Mouse (Mus musculus) lung, postnatal 0 days (tissue): ENCODE measurements around the gene Cpne4. TPM values are rescaled to one million over a fixed set of nuclear protein-coding genes. Genes with fewer than 3 reads are reported as not detected.

ENCODE experiments used
- ATAC-seq: fragments of 200-750 bp; cut with Nextera tagmentation; 2 replicates; pipeline ENCODE4 v1.8.0; 2017; ENCODE audit warnings: moderate library complexity
- DNase-seq: peaks from one replicate; pipeline ENCODE4 v3.0.0-alpha.2; 2016; ENCODE audit warnings: low spot score
- H3K27ac ChIP-seq: fragments of 300-500 bp; sonication (generic); 2 replicates; pipeline ENCODE4 v1.5.1; 2014; ENCODE audit warnings: antibody characterized with exemption, mild to moderate bottlenecking, low read length, mixed read lengths
- H3K27me3 ChIP-seq: fragments of 300-500 bp; sonication (generic); replicated peaks from 2 replicates; pipeline ENCODE4 v1.6.1; 2014; ENCODE audit warnings: low read length, mixed read lengths; ENCODE audit not compliant: insufficient read depth
- H3K36me3 ChIP-seq: fragments of 300-500 bp; sonication (generic); 2 replicates; pipeline ENCODE4 v1.6.1; 2014; ENCODE audit warnings: low read length, mixed read lengths; ENCODE audit not compliant: insufficient read depth
- H3K4me1 ChIP-seq: fragments of 300-500 bp; sonication (generic); 2 replicates; pipeline ENCODE4 v1.6.1; 2014; ENCODE audit warnings: antibody characterized with exemption, low read depth, low read length, mixed read lengths; ENCODE audit not compliant: insufficient read depth
- H3K4me2 ChIP-seq: fragments of 300-500 bp; sonication (generic); replicated peaks from 2 replicates; pipeline ENCODE4 v1.6.1; 2014; ENCODE audit warnings: low read depth, mild to moderate bottlenecking, low read length, moderate library complexity, mixed read lengths
- H3K4me3 ChIP-seq: fragments of 300-500 bp; sonication (generic); 2 replicates; pipeline ENCODE4 v1.5.1; 2014; ENCODE audit warnings: low read depth, low read length
- H3K9ac ChIP-seq: fragments of 300-500 bp; sonication (generic); replicated peaks from 2 replicates; pipeline ENCODE4 v1.6.1; 2014; ENCODE audit warnings: low read depth, mild to moderate bottlenecking
- H3K9me3 ChIP-seq: fragments of 300-500 bp; sonication (generic); 2 replicates; pipeline ENCODE4 v1.6.1; 2016; ENCODE audit warnings: low read length, mixed read lengths
- CTCF ChIP-seq: IDR thresholded peaks from 2 replicates; pipeline ENCODE4 v1.5.1; 2016; ENCODE audit warnings: antibody characterized with exemption, mild to moderate bottlenecking
- EP300 ChIP-seq: IDR thresholded peaks from 2 replicates; pipeline ENCODE4 v1.6.1; 2016; ENCODE audit warnings: antibody characterized with exemption, mild to moderate bottlenecking, control low read depth
- WGBS: fragments of 180-500 bp; shearing (Covaris S2); extraction: QIAGEN DNeasy Blood & Tissue Kit; methylation state at CpG from one replicate; pipeline ENCODE4 v1.1.7; 2014; 5-methylcytosine and 5-hydroxymethylcytosine counted together
- polyA plus RNA-seq: library from polyadenylated mRNA; unstranded; fragments of >200 nt; fragmentation: Nextera tagmentation; extraction: Ambion mirVana; gene quantifications from 2 replicates; pipeline ENCODE4 v1.2.1, GENCODE M21; 2015

Gene Cpne4
- polyA plus RNA-seq, 1 experiment from 2014 or later = 0.16 TPM

- Histone ChIP-seq H3K9me3 (no peaks in the 10 kb centered on the region), H3K4me1 (no peaks in the 10 kb centered on the region), H3K27me3 (no peaks in the 10 kb centered on the region), H3K27ac (no peak overlapping the region), H3K36me3 (no peaks in the 10 kb centered on the region), H3K4me3 (no peak overlapping the region), H3K4me2 (no peak overlapping the region), H3K9ac (no peak overlapping the region)
- no peak for DNase-seq
- ATAC-seq = no peak
- TF ChIP-seq EP300 (no peak), CTCF (no peak)
- 76% methylated on average over 1 of the region's 1 CpGs for WGBS
Measured at GRCm38 (mm10) chr9:104841278-104841677, 294.2 kb downstream of the Cpne4 start.

GRCm38 (mm10) chr9:104845226-104845930 lies 298.3 kb downstream of the Cpne4 start:
- 52% methylated on average over 2 of the region's 2 CpGs for WGBS
- Histone ChIP-seq H3K27me3 (no peaks in the 10 kb centered on the region), H3K27ac (no peak overlapping the region)

GRCm38 (mm10) chr9:104853701-104854100 lies 306.6 kb downstream of the Cpne4 start:
- no peak for TF ChIP-seq EP300
- no peak for TF ChIP-seq CTCF
- ATAC-seq (no peak), DNase-seq (no peak)
- Histone ChIP-seq H3K4me2 (no peak overlapping the region), H3K9me3 (no peaks in the 10 kb centered on the region), H3K9ac (no peak overlapping the region), H3K27ac (no peak overlapping the region), H3K4me3 (no peak overlapping the region), H3K36me3 (no peaks in the 10 kb centered on the region), H3K27me3 (no peaks in the 10 kb centered on the region), H3K4me1 (no peaks in the 10 kb centered on the region)
- 75% methylated on average over 3 of the region's 3 CpGs for WGBS

More at GRCm38 (mm10) chr9:104845226-104845930, 298.3 kb downstream of the Cpne4 start:
- Histone ChIP-seq H3K9me3 (no peaks in the 10 kb centered on the region), H3K4me1 (no peaks in the 10 kb centered on the region), H3K4me2 (no peak overlapping the region), H3K9ac (no peak overlapping the region), H3K4me3 (no peak overlapping the region), H3K36me3 (no peaks in the 10 kb centered on the region)
- TF ChIP-seq CTCF (no peak), EP300 (no peak)
- ATAC-seq = no peak
- DNase-seq = no peak

DNA sequence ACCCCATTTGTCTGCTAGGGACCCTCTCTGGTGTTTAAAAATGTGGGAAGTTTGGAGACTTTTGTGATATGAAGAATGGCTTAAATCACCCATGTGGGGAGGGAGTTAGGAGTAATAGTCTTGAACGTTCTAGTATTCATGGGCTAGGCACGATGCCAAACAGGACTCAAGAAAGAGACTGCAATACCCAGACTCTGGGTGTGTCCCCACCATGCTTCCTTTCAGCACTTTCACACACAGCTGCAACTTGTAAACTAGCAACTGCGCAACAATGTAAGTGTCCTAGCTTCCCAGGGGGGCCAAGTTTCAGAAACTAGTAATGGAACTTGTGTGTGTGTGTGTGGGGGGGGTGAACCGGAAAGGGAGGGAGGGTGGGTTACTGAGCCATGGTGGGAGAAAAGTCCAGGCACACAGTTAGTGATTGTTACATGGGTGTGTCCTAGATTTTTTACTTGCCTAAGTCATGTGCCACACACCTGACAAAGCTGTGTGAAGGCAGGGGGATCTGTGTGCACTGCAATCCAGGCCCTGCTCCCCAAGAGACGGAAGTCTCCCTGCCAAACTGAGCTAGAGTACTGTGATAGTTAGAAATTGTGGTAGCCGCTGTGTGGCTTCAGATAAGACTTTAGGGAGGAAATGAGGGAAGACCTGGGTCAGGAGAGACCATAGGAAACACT lies 307.3 kb downstream of the Cpne4 start:
- no peaks in the 10 kb centered on the region for H3K9me3 ChIP-seq
- WGBS = 36% methylated on average over 6 of the region's 6 CpGs
- TF ChIP-seq EP300 = peak; percentile 33; the same call in 1 of the 2 replicates
- no peak for TF ChIP-seq CTCF
- H3K9ac ChIP-seq = no peak overlapping the region
- H3K4me1 ChIP-seq = no peaks in the 10 kb centered on the region
- DNase-seq = peak; percentile 88
- no peaks in the 10 kb centered on the region for H3K36me3 ChIP-seq
- ATAC-seq = peak; percentile 89
- no peaks in the 10 kb centered on the region for H3K27me3 ChIP-seq
- H3K4me2 ChIP-seq = no peak overlapping the region
- H3K4me3 ChIP-seq = no peak overlapping the region
- H3K27ac ChIP-seq = no peak overlapping the region

DNA sequence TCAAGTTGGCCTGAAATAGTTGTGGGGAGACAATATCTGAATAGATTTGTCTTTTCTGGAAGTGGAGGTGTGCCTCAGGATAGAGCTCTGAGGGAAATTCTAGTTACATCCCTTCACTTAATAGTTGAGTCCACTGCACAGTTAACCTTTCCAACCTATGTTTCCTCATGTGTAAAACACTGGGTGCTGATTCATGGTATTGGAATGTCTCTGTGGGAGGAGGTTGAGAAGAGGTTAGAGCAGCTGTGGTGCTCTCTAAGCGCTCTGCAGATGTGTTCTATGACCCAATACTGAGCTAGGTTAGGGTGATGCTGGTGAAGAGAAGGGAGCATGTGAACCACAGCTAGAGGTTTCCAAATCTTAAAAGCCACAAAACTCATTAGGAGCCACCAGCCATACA lies 318.7 kb downstream of the Cpne4 start:
- no peak overlapping the region for H3K4me3 ChIP-seq
- WGBS = 59% methylated on average over 1 of the region's 1 CpGs
- no peaks in the 10 kb centered on the region for H3K36me3 ChIP-seq
- no peak overlapping the region for H3K4me2 ChIP-seq
- no peaks in the 10 kb centered on the region for H3K4me1 ChIP-seq
- no peak for DNase-seq
- no peak for ATAC-seq
- H3K27ac ChIP-seq = no peak overlapping the region
- no peaks in the 10 kb centered on the region for H3K9me3 ChIP-seq
- no peaks in the 10 kb centered on the region for H3K27me3 ChIP-seq
- no peak overlapping the region for H3K9ac ChIP-seq
- TF ChIP-seq CTCF (no peak), EP300 (no peak)

GRCm38 (mm10) chr9:104872586-104872985 lies 325.5 kb downstream of the Cpne4 start:
- H3K4me3 ChIP-seq = no peak overlapping the region
- H3K9me3 ChIP-seq = no peaks in the 10 kb centered on the region
- ATAC-seq (no peak), DNase-seq (no peak)
- H3K36me3 ChIP-seq = no peaks in the 10 kb centered on the region
- 68% methylated on average over 4 of the region's 4 CpGs for WGBS
- no peak overlapping the region for H3K4me2 ChIP-seq
- no peak overlapping the region for H3K9ac ChIP-seq
- no peaks in the 10 kb centered on the region for H3K4me1 ChIP-seq
- TF ChIP-seq EP300 = no peak
- no peak for TF ChIP-seq CTCF
- no peak overlapping the region for H3K27ac ChIP-seq
- H3K27me3 ChIP-seq = no peaks in the 10 kb centered on the region
